Mouse (Mus musculus): Measurements from ENCODE around the gene Mall.

GRCm38 (mm10) chr2:127718839-127719468 is 10.8 kb downstream of the Mall start:
- TF ChIP-seq CTCF (IDR thresholded peaks at IDR 0.05; ENCODE audit: low read depth) (no peak), EP300 (IDR thresholded peaks at IDR 0.05; ENCODE audit: low read depth) (no peak)
